Mouse (Mus musculus) cerebral cortex, adult 2 months (tissue): Measurements from ENCODE around the gene Cacna1g.

Experiments
- WGBS: fragments of 180-500 bp; shearing (Covaris S2); methylation state at CpG from one replicate; pipeline ENCODE4 v1.1.7; 2018; 5-methylcytosine and 5-hydroxymethylcytosine counted together

Gene Cacna1g

DNA sequence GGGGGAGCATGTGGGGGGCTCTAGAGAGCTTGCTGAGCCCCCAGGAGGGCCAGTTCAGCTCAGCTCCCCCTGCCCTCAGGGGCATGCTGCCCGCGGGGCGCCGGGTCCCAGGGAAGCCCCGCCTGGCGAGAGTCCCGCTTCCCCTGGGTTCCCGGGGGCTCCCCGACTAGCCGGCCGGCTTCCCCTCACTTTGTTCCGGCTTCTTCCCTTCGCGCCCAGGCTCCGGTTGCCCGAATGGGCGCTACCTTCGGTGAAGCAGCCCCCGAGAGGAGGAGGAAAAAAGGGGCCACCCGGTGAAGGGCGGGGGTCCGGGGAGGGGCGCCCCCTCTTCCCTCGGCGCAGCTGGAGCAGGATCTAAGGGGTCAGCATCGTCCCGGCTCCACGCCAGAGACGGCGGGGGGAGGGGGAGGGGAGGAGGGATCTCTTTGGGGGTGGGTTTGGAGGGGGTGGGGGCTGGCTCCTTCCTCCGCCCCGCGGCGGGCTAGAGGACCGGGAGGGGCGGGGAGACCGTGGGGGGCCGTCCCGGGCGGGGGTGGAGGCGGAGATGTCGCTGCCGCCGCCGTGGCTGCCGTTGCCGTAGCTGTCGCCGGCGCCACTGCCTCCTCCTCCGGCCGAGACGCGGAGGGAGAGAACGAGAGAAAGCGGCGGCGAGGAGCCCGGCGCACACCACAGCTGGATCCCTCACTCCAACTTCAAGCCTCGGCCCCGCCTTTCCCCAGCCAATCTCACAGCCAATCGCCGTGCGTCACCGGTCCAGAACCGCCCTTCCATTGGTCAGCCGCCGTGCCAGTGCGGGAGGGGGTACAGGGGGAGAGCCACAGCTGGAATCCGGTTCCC is at the start of gene Cacna1g:
Gene Cacna1g (minus strand): TSS at position 492 of the 837 bp plus-strand sequence.
- WGBS, result under 1% methylated on average over 62 of the region's 71 CpGs

DNA sequence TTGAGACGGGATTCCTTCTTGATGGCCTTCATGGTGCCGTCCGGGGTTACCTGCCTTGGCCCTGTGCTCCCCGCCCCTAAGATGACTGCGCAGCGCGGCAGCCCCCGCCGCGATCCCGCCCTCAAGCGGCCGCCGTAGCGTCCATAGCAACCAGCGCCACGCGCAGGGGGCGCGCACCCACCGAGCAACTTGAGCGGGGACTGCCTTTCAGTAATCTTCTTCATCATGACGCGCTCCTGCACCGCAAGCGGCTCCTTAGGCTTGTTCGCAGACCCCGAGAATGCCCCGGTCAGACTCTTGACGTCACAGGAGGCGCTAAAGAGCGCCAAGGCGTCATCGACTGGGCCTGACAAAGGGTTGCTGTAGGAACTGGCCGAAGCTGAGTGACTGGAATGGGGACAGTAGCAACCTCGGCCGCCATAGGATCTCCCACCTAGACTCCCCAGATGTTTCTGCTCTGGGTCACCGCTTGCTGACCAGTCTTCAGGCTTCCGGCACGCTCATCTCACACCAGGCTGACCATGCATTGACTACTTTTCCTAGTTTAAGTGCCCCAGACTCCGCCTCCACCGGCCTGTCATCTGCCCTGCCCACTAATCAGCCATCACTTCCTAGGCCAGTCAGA is 47.3 kb upstream of the Cacna1g start, which contains the start of gene Mycbpap:
Gene Mycbpap (minus strand): TSS at position 524 of the 625 bp plus-strand sequence.
- WGBS, result 2% methylated on average over 42 of the region's 42 CpGs

DNA sequence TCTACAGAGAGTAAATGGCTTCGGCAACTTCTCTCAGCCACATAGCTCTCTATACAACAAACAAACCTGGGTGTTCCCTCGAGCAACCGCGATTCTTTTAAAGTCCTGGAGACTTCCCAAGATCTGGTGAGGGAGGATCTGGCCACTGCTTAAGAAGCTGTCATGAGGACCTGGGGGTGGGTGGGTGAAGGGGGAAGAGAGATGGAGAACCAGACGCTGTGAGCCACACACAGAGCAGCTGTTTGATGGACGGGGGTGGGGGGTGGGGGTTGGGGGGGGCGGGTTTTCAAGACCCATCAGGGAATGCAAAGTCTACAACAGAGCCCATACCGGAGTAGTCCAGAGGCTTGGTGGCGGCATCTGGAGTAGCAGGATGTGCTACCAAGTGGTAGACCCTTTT is 39.5 kb upstream of the Cacna1g start:
- WGBS, result 38% methylated on average over 9 of the region's 9 CpGs

DNA sequence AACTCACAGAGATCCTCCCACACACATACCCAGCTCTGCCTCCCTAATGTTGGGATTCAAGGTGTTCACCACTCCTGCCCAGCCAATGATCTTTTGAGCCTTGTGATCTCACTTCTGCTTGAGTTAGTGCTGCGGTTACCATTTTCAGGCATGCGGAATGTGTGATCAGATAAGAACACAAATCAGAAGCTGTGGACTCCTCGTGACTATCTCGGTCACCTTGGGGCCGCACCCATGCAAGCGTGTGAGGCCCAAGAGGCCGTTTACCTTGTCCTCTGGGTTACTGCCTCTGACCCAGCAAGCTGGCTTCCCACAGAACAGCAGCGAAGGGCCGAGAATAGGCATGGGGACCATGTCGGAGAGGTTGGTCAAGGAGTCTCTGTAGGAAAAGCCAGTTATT is 35.0 kb upstream of the Cacna1g start:
- WGBS, result 93% methylated on average over 10 of the region's 10 CpGs

DNA sequence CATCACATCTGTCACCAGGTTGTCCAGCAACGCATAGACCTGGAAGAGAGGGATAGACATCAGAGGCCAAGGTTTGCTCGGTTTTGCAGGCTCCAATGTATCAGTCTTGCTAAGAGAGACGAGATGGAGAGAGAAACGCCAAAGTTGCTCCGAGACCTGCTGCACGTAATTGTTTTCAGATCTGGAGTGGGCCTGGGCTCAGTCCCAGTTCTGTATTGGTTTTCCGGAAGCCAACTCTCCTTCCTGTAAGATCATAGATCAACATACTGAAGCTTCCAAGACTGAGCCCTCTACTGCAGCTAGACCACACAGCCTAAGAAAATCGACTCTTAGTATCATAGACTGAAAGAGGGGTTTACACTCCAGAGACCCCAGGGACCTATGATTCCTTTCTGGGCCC is 27.5 kb upstream of the Cacna1g start:
- WGBS, result 90% methylated on average over 8 of the region's 8 CpGs

DNA sequence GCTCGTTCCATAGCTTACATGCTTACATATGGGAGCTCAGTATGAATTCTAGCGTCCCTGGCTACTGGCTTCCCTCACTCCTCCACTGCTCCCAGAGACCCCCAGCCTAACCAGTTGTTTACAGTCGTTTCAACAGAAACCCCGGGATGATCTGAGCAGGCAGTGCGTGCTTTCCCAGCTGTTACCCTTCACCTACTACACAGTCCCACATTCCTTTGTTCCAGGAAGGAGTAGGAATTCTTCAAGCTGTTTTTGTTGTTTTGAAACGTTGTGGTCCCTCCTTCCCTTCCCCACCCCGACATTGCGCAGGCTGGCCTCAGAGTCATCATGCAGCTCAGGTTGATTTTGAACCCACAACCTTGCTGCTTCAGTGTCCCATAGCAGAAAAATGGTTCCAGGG is 26.4 kb upstream of the Cacna1g start:
- 69% methylated on average over 8 of the region's 8 CpGs for WGBS

DNA sequence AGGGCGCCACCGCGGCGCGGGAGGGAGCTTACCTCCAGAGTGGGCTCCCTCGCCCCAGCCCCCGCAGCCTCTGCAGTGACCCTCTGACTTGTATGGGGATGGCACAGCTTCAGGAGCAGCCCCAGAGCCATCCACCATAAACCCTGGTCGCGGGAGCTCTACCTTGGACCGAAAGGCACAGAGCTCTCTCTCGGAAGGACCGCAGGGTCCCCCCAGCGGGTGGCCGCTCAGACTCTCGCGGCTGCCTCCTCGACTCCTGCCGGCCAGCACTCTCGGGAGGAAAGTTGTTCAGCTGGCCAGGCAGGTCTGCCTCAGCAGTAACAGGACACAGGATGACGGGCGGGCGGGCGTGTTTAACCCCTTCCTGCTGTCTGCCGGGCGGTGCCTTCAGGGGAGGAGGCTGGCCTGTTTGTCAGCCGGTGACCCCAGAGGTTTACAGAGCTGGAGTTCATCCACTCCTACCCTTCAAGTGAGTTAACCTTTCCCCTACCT is 25.7 kb upstream of the Cacna1g start, which contains the start of gene Epn3:
Gene Epn3 (minus strand): TSS at position 314 of the 492 bp plus-strand sequence.
- WGBS, result 5% methylated on average over 26 of the region's 26 CpGs

DNA sequence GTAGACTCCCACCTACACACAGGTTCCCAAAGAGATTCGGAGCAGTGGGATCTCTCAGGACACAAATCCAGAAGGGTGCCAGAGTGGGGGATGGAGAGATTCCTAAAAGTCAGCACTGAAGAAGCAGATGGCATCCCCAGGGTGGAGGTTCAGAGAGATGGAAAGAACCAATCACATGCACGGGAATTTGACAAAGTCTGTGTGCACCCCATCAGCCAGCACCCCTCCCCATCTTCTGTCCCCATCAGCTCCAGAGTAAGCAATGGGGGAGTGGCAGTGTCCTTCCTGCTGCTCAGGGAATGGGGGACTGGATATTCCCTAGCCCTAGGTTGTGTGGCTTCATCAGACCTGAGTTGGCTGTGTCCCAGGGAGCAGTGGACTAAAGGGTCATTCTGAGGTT is 25.0 kb upstream of the Cacna1g start:
- 2% methylated on average over 2 of the region's 2 CpGs for WGBS

DNA sequence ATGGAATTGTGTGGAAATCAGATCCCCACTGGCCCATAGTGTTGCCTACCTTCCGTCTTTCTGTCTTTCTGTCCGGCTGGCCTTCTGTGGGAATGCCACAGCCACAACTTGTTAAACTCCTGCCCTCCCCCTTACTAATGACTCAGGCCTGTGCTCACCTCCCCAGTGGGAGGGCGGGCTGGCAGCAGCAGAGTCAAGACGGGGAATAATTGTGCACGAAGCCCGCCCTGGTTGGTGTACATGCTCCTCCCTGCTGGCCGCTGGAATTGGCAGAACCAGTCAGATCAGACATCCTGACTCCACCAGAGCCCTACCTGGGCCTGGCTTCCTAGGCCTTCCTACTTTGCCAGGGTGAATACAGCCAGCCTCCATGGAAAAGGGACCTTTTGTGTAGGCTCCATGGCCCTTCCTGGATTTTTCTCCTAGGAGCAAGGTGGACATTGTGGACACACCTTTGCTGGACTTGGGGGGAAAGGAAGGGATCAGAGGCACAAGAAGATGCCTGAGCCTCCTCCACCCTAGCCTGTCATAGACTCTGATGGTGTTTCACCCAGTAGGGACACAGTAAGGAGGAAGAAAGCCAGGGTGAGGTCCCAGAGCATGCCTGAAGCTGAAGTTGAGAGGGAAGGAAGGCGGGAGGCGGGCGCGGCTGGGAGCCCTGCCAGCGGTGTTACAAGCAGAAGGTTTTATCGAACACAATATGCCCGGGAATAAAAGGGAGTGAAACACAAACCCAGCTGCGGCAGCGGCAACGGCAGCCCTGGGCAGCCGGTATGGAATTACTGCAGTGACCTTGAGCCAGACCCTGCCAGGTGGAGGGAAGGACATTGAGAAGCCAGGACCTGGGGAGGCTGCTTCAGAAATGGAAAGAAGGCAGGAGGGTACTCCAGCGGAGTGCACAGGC is 24.3 kb upstream of the Cacna1g start:
- 30% methylated on average over 19 of the region's 19 CpGs for WGBS

DNA sequence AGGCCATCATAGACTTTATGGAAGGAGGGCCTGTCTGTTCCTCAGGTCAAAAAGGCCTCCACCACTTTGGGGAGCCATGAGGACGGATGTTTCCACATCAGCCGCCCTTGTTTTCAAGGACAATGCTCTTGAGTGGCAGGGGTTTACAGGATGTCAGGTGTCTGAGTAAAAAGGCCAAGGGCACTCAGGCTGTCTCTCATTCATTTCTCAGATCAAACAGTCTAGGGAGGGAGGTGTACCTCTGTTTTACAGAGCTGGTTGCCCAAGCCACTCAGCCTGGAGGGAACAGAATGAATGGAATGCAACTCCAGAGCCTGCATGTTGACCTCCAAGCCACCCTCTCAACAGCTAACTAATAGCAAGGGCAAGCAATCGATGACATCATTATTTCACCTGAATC is 21.4 kb upstream of the Cacna1g start:
- 92% methylated on average over 3 of the region's 3 CpGs for WGBS

DNA sequence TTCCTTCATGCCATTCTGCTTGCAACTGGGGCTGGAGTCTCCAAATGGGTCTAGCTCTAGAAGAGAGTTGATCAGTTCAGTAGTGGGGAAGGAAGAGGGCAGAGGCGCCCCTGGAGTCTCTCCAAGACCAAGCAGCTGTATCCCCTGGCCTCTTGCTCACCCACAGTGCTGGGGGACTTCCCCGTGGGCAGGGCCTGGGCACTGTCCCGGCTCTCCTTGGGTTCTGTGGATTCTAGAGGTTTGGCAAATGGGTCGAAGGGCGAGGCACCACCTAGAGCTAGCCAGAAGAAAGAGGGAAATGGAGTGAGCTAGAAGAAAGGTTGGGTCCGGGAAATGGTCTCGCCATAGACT is 17.7 kb upstream of the Cacna1g start:
- 77% methylated on average over 7 of the region's 7 CpGs for WGBS

DNA sequence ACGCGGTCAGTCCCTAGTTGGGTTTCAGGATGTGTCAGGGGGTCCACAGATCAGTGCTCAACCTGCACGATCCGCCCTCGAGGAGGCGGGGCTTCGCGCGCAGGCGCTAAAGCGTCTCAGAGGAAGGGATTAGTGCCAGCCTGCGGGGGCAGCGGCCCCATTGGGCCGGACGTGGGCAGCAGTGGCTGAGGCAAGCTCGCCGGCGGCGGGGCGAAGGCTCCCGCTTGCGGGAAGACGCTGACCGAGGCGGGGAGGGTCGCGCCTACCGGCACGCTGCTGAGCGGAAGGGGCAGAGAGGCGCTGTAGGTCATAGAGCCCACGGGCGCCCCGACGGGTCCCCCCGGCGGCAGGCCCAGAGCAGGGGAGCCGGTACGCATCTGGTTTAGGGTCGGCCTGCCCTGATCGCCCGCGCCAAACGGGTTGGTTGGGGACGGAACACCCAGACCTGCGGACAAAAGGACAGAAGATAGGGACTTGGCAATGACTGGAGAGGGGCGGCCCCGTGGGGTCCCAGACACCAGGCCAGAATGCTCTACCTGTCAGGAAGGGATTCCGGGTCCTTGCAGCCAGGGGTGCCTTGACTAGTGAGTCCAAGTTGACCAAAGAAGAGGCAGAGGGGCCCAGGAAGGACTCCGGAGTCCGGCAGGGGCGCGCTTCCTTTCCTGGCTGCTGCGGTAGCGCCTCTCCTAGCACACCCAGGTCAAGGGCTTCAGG is 17.2 kb upstream of the Cacna1g start:
- 13% methylated on average over 55 of the region's 55 CpGs for WGBS

DNA sequence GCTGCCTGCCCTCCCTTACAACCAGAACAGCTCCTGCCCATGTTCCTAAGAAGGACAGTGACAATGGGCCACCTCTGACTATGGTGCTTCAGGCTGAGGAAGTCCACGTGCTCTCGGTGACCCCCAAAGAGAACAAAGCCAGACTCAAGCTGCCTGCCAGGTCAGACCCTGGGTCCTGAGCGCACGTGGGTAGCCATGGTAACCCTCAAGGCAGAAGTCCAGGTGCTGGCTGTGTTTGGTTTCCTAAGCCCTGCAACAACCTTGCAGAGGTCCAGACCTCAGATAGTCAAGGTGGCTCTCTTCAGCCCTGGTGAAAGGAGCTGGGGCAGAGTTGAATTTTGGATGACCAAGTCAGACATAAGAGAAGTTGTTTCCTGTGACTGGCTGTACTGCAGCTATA is 15.7 kb upstream of the Cacna1g start:
- 39% methylated on average over 4 of the region's 4 CpGs for WGBS

DNA sequence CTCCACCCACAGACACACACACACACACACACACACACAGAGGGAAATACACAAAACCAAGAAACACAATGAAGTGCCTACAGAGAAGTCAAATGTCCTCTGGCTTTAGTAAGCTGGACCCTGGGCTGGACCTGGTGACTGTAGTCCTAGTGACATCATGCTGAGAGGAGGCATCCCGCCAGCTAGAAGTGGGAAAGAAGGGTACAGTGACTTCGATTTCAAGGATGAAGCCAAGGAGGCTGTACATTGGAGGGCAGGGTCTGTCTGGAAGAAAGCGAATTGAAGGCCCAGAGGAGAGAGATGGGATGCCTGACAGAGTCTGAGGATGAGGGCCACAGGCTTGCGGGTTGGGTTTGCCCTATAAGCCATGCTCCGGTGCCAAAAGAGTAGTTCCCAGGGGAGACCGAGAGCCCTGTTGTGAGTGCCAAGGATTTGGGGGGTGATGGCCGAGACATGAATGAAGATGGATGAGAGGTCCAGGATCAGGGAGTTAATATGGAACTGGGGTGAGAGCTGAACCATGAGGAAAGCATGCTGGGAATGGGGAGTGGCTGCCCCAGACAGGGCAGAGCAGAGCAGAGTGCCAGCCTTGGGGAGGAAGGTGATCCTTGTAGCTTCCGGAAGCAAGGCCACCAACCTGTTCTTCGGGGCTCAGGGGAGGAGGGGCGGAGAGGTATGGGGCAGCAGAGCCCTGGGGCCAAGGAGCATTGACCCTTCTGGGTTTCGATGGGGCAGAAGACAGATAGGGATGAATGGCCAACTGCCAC is 15.0 kb upstream of the Cacna1g start:
- 91% methylated on average over 11 of the region's 11 CpGs for WGBS

DNA sequence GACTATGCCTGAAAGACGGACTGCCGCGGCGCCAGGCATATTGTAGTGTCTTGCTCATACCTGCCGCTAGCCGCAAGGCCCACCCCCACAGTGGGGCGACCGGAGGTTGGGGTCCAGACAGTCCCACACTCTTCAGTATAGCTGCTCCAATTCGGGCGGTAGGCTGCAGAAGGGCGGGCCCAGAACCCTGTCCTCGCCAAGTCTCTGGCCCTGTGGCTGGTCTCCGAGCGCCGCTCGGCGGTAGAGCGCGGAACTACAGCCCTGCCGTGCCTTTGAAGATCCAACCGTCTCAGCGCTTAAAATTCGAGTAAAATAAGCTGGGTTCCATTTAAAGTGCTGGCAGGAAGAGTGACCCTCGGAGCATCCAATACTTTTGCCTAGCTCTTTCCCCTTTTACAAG is 12.0 kb upstream of the Cacna1g start, which contains the start of gene Spata20:
Gene Spata20 (minus strand): TSS at position 179 of the 400 bp plus-strand sequence.
- under 1% methylated on average over 24 of the region's 24 CpGs for WGBS

DNA sequence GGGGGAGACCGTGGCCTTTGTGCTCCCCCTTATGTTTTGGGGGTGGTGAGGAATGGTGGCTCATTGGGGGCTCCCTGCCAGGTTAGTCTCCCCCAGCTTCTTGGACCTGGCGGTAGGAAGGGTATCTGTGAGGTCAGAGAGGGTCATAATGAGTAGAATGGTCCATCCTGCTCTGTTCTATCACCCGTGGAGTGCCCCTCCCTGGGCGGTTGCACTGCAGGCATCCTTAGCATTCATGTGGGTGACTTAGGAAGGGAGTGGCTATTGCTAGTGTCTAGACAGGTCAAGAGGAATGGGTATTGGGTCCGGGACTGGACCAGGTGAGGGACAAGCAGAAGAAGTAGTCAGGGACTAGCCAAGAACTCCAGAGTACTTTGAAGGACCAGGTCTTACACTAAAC is 11.2 kb upstream of the Cacna1g start:
- WGBS, result 86% methylated on average over 5 of the region's 5 CpGs

DNA sequence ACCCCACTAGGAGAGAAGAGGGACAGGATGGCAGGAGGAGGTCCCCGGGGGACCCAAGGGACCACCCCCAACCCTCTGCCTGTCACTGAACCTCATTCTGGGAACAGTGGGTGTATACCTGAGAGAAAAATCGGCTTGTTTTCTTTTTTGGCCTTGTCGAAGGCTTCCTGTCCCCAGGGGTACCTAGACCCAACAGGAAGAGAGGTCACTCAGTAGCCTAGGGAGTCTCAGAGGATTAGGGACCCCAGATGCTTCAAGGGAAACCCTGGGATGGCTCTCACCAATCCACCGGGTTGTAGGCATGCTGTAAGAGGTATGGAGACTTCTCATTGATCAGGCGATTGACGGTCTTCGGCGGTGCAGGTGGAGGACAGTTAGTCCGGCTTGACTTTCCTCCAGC is 10.6 kb upstream of the Cacna1g start:
- WGBS, result 88% methylated on average over 9 of the region's 9 CpGs

DNA sequence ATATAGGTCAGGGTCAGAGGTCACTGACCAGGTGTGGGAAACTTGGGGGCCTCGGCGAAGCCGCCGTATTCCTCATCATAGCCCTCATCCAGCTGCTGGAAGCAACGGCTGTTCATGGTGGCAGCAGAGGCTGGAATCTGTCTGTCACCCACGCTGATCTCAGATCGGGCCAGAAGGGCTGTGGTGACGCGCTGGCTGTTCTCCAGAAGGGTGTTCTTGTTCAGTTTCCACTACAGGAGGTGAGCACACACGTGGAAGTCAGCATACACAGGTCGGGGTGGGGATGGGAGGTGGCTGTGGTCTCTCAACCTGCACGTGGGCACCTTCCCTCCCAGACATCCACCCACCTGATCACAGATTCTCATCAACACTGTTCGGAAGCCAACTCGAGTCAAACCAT is 9.9 kb upstream of the Cacna1g start:
- WGBS, result 77% methylated on average over 14 of the region's 14 CpGs

DNA sequence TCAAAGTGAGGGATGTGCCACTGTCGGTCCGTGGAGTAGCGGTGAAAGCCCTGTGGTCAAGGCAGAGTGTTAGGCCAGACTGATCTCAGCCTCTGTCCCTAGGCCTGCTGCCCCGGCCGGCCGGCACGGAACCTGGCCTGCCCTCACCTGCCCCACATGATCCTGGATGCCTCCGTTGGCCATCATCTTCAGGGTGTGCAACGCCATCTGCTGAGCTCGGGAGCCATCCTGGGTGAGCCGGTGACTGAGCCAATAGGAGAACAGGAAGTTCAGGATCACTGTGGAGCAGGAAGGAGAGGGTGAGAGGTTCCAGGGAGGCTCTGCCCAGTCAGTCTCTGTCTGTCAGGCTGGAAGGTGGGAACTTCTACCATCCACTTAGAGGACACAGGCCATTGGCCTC is 9.4 kb upstream of the Cacna1g start:
- 78% methylated on average over 11 of the region's 11 CpGs for WGBS

DNA sequence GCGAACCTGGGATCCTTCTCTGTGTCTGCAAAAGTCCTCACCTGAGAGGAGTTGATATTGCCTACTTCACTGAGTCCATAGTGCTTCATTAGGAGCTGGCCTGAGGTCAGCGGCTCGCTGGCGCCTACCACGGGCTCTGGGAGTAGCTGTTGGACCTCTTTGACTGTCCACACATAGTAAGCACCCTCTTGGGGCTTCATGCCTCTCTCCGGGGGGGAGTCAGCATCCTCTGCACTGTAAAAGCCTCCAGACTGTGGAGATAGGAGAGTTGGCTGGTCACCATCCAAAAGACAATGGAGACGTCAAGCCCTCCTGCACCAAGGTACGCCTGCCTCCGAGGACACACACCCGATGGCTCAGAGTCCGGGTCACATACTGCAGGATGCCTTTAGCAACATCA is 8.7 kb upstream of the Cacna1g start:
- WGBS, result 95% methylated on average over 11 of the region's 11 CpGs

DNA sequence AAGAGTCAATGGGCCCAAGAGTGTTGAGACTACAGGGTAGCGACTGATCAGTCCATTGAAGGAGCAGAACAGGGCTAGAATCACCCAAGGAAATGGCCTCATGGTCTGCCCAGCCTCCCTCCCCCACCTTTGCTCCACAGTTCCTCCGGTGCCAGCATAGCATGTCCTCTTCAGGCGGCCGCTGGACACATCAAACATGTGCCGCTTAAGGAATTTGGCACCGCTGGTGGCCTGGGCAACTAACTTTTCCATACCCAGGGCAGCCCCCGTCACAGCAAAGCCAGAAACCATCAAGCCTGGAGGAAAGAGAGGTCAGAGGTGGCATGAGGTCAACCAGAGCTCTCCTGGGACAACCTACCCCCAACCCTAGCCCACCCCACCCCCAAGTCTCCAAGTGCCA is 8.0 kb upstream of the Cacna1g start:
- WGBS, result 97% methylated on average over 7 of the region's 7 CpGs
